Mouse (Mus musculus) G1E (cell line): Measurements from ENCODE around the gene Itgb5.

ENCODE experiments used
- CTCF ChIP-seq: IDR thresholded peaks from 2 replicates; pipeline ENCODE4 v1.5.1; 2012; ENCODE audit warnings: low read depth, low read length, inconsistent platforms, mixed read lengths
- GATA1 ChIP-seq: IDR thresholded peaks from 2 replicates; pipeline ENCODE4 v1.6.1; 2012; ENCODE audit warnings: borderline replicate concordance, low read length, inconsistent platforms, mixed read lengths
- TAL1 ChIP-seq: conservative IDR thresholded peaks from 2 replicates; pipeline ENCODE4 v1.6.1; 2012; ENCODE audit warnings: low read depth, low read length, inconsistent platforms, mixed read lengths

- no peak for TF ChIP-seq GATA1
- TF ChIP-seq CTCF = no peak
- TF ChIP-seq TAL1 = no peak
These were observed 157.5 kb downstream of the Itgb5 start for GRCm38 (mm10) chr16:33986993-33987392.
